ENCODE assay signal across 21 mouse cellular contexts in the genomic region with DNA sequence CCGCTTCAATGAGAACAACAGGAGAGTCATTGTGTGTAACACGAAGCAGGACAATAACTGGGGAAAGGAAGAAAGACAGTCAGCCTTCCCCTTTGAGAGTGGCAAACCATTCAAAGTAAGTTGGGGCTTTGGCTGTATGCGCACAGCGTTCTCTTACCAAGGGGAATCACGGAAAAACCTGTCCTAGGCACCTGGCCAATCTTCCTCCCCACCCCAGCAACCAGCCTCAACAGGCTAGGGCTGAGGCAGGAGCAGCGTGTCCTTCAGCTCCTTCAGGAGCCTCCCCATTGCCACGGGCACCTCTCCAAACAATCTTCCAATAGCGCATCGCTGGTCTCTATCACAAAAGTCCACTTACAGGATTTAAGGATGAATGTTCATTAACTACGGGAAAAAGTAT.
"Had no signal": no experiment of that assay in that cellular context is flagged by ENCODE, and none has a peak within 500 bp of the region (broad histone marks: within the 10 kb centered on the region; RNA-seq: fewer than 3 reads in every experiment).

No protein-coding gene starts in this region.

- ATAC-seq: liver, embryonic 12.5 days; midbrain, embryonic 16.5 days had no signal

- DNase-seq: lung, adult 18-20 months; lung, embryonic 14.5 days; lung, postnatal 10 days; lung, postnatal 4 days; midbrain, embryonic 14.5 days; retina, postnatal 1 day; right cerebral cortex, adult 18-20 months; right cerebral cortex, postnatal 25 days; right cerebral cortex, postnatal 4 days; thymus, adult 2 months; thymus, postnatal 25 days; thymus, postnatal 4 days had no signal

- H3K9ac ChIP-seq: liver, embryonic 12.5 days; liver, embryonic 14.5 days; lung, embryonic 14.5 days; midbrain, embryonic 12.5 days; neural tube, embryonic 13.5 days; neural tube, embryonic 15.5 days; stomach, embryonic 15.5 days had no signal

- H3K4me2 ChIP-seq: liver, embryonic 12.5 days; lung, embryonic 14.5 days; midbrain, embryonic 12.5 days; neural tube, embryonic 13.5 days; neural tube, embryonic 15.5 days; stomach, embryonic 15.5 days had no signal

- H3K9me3 ChIP-seq: liver, embryonic 12.5 days; midbrain, embryonic 10.5 days; midbrain, embryonic 12.5 days; neural tube, embryonic 13.5 days; neural tube, embryonic 15.5 days; stomach, embryonic 15.5 days had no signal

- H3K27me3 ChIP-seq: liver, embryonic 12.5 days; midbrain, embryonic 12.5 days; neural tube, embryonic 13.5 days; neural tube, embryonic 15.5 days; stomach, embryonic 15.5 days had no signal

- H3K4me3 ChIP-seq: liver, embryonic 12.5 days; midbrain, embryonic 10.5 days; midbrain, embryonic 12.5 days; myocyte; neural tube, embryonic 13.5 days; neural tube, embryonic 15.5 days; stomach, embryonic 15.5 days had no signal

- H3K36me3 ChIP-seq: neural tube, embryonic 15.5 days had no signal

- H3K4me1 ChIP-seq: liver, embryonic 12.5 days; midbrain, embryonic 10.5 days; midbrain, embryonic 12.5 days; neural tube, embryonic 13.5 days; neural tube, embryonic 15.5 days; stomach, embryonic 15.5 days had no signal

- H3K27ac ChIP-seq: liver, embryonic 12.5 days; liver, embryonic 14.5 days; midbrain, embryonic 10.5 days; midbrain, embryonic 12.5 days; neural tube, embryonic 13.5 days; neural tube, embryonic 15.5 days; stomach, embryonic 15.5 days had no signal
